Comparison of ENCODE assay signal across 8 mouse cellular contexts in the genomic region with DNA sequence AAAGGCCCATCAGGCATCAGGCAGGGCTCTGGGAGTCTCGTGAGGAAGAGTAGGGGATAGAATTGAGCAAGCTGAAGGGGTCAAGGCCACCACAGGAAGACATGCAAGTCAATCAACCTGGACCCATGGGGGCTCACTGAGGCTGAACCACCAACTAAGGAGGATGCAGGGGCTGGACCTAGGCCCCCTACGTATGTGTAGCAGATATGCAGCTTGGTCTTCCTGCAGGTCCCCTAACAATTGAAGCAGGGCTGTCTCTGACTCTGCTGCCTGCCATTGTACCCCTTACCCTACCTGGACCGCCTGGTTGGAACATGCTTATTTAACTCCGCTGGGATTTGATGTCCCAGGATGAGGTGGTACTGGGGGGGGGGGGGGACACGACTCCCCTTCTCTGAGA. TPM values are rescaled to one million over a fixed set of nuclear protein-coding genes. Genes with fewer than 3 reads are reported as not detected.
A peak's percentile ranks its signal among the peaks of the same experiment; 100 is the strongest.
DNase-seq lines count a peak whose midpoint lies in the region; ATAC-seq and TF ChIP-seq lines count a peak whose summit lies in the region.

No protein-coding gene starts in this region.

- H3K4me1 ChIP-seq in heart, embryonic 10.5 days = peaks cover 6% of the 10 kb centered on the region
- peaks cover 16% of the 10 kb centered on the region for H3K4me1 ChIP-seq in forebrain, embryonic 12.5 days
- peaks cover 9 to 10% of the 10 kb centered on the region in 2 experiments for H3K4me1 ChIP-seq in liver, embryonic 14.5 days (replicated peaks; ENCODE audit: control insufficient read depth in 2 of 2, insufficient read depth in 2 of 2, low read length in 1 of 2)

- H3K9me3 ChIP-seq in heart, embryonic 10.5 days = no peaks in the 10 kb centered on the region
- no peaks in the 10 kb centered on the region for H3K9me3 ChIP-seq in forebrain, embryonic 12.5 days
- H3K9me3 ChIP-seq in liver, embryonic 14.5 days (ENCODE audit: control insufficient read depth, low read length) = no peaks in the 10 kb centered on the region

- H3K27ac ChIP-seq in heart, embryonic 10.5 days = peak overlapping the region; percentile 92
- no peak overlapping the region for H3K27ac ChIP-seq in forebrain, embryonic 12.5 days
- H3K27ac ChIP-seq in liver, embryonic 14.5 days = peak overlapping the region; percentile 52

- peak; percentile 24; the same call in 1 of the 2 replicates for ATAC-seq in forebrain, embryonic 12.5 days (ENCODE audit: low FRiP score)
- no peak for ATAC-seq in liver, embryonic 14.5 days (ENCODE audit: insufficient read depth)
- ATAC-seq in megakaryocyte progenitor cell, adult 5-6 weeks (replicated peaks; ENCODE audit: poor library complexity) = no peak

- no peak for TF ChIP-seq CTCF in liver, embryonic 14.5 days (IDR thresholded peaks at IDR 0.05; ENCODE audit: low read depth)

- 19% methylated on average over 5 of the region's 5 CpGs for WGBS in heart, embryonic 10.5 days
- WGBS in forebrain, embryonic 12.5 days = 4% methylated on average over 4 of the region's 5 CpGs
- WGBS in liver, embryonic 14.5 days (ENCODE audit: insufficient replicate concordance) = 5% methylated on average over 4 of the region's 5 CpGs

- no peak for TF ChIP-seq EP300 in liver, embryonic 14.5 days (IDR thresholded peaks at IDR 0.05; ENCODE audit: low read depth)

- DNase-seq in heart, embryonic 10.5 days (ENCODE audit: low spot score) = no peak
- no peak for DNase-seq in heart, adult 18-20 months
- peak; percentile 37 for DNase-seq in A20 (ENCODE audit: low read depth, low spot score)
- no peak for DNase-seq in liver, embryonic 14.5 days (ENCODE audit: low read depth in 3 of 3, low spot score in 3 of 3)
- DNase-seq in ovary, adult 18-20 months (ENCODE audit: low spot score) = no peak
- DNase-seq in frontal cortex, postnatal 36 days (ENCODE audit: low spot score in 2 of 2) = no peak

- H3K9ac ChIP-seq in forebrain, embryonic 12.5 days = peak overlapping the region; percentile 80
- peak overlapping the region; percentile 89 for H3K9ac ChIP-seq in liver, embryonic 14.5 days (replicated peaks)

- H3K4me3 ChIP-seq in heart, embryonic 10.5 days = peak overlapping the region; percentile 78
- H3K4me3 ChIP-seq in forebrain, embryonic 12.5 days (replicated peaks) = peak overlapping the region; percentile 72
- H3K4me3 ChIP-seq in liver, embryonic 14.5 days (ENCODE audit: insufficient read depth in 1 of 2, low read depth in 2 of 2, low read length in 2 of 2) = peak overlapping the region; percentile 84 to 99

- peak overlapping the region; percentile 82 for H3K4me2 ChIP-seq in forebrain, embryonic 12.5 days
- peak overlapping the region; percentile 95 for H3K4me2 ChIP-seq in liver, embryonic 14.5 days (ENCODE audit: low read depth)

- H3K27me3 ChIP-seq in heart, embryonic 10.5 days (ENCODE audit: insufficient read depth, poor library complexity, severe bottlenecking) = no peaks in the 10 kb centered on the region
- 0 out of 2 replicates have a peak, but pooled peaks cover 5% of the 10 kb centered on the region for H3K27me3 ChIP-seq in forebrain, embryonic 12.5 days
- H3K27me3 ChIP-seq in liver, embryonic 14.5 days (ENCODE audit: control insufficient read depth, insufficient read depth, low read length) = no peaks in the 10 kb centered on the region

- peaks cover 25% of the 10 kb centered on the region for H3K36me3 ChIP-seq in heart, embryonic 10.5 days
- peaks cover 20% of the 10 kb centered on the region for H3K36me3 ChIP-seq in forebrain, embryonic 12.5 days (replicated peaks)
- peaks cover 21% of the 10 kb centered on the region for H3K36me3 ChIP-seq in liver, embryonic 14.5 days (replicated peaks; ENCODE audit: control insufficient read depth, insufficient read depth, low read depth)

RNA-seq across cellular contexts. Expression of a gene that starts 0.8 kb away (rescaled TPM):
- polyA plus RNA-seq in heart, embryonic 10.5 days (2016; fragmentation: Nextera tagmentation; extraction: Ambion mirVana) = 19.6 and 26.2 TPM in 2 replicates
- total RNA-seq in heart, adult 18-20 months (2021) = under 1 TPM; 0.22 to 0.33 TPM
- polyA plus RNA-seq in forebrain, embryonic 12.5 days (2016; fragmentation: Nextera tagmentation; extraction: Ambion mirVana) = 23.4 and 26.1 TPM in 2 replicates
- 6.0 and 12.6 TPM in 2 replicates for polyA plus RNA-seq in liver, embryonic 14.5 days (2012; rRNA removed)
- 15.2 and 15.5 TPM in 2 replicates for polyA plus RNA-seq in liver, embryonic 14.5 days (2014; fragmentation: Nextera tagmentation; extraction: Ambion mirVana)
- total RNA-seq in megakaryocyte progenitor cell, adult 5-6 weeks (2015) = 26.8 and 29.7 TPM in 2 replicates
- 36.6 and 39.5 TPM in 2 replicates for total RNA-seq in megakaryocyte progenitor cell, adult 5-6 weeks (2017)

RNA-seq across cellular contexts. Expression of a gene that starts 49.0 kb away (rescaled TPM):
- 0.68 and 1.2 TPM in 2 replicates for polyA plus RNA-seq in heart, embryonic 10.5 days (2016; fragmentation: Nextera tagmentation; extraction: Ambion mirVana)
- 1 to 10 TPM; 1.9 to 6.0 TPM for total RNA-seq in heart, adult 18-20 months (2021)
- polyA plus RNA-seq in forebrain, embryonic 12.5 days (2016; fragmentation: Nextera tagmentation; extraction: Ambion mirVana) = 0.46 and 0.66 TPM in 2 replicates
- 1.4 and 2.1 TPM in 2 replicates for polyA plus RNA-seq in liver, embryonic 14.5 days (2012; rRNA removed)
- polyA plus RNA-seq in liver, embryonic 14.5 days (2014; fragmentation: Nextera tagmentation; extraction: Ambion mirVana) = 2.6 and 2.8 TPM in 2 replicates
- 78.5 and 83.5 TPM in 2 replicates for total RNA-seq in megakaryocyte progenitor cell, adult 5-6 weeks (2015)
- total RNA-seq in megakaryocyte progenitor cell, adult 5-6 weeks (2017) = 100 and 105 TPM in 2 replicates
